Mouse (Mus musculus) forebrain, embryonic 16.5 days (tissue): Measurements from ENCODE around the gene Tspan5. TPM values are rescaled to one million over a fixed set of nuclear protein-coding genes. Genes with fewer than 3 reads are reported as not detected.

Source experiments
- ATAC-seq: fragments of 200-750 bp; cut with Nextera tagmentation; 2 replicates; pipeline ENCODE4 v1.8.0; 2017; ENCODE audit warnings: mild to moderate bottlenecking, moderate library complexity
- H3K27ac ChIP-seq: fragments of 300-500 bp; sonication (generic); 2 replicates; pipeline ENCODE4 v1.5.1; 2014; ENCODE audit warnings: low read length, control low read depth
- H3K27me3 ChIP-seq: fragments of 300-500 bp; sonication (generic); replicated peaks from 2 replicates; pipeline ENCODE4 v1.6.1; 2014; ENCODE audit warnings: low read length; ENCODE audit not compliant: control insufficient read depth, insufficient read depth
- H3K36me3 ChIP-seq: fragments of 300-500 bp; sonication (generic); 2 replicates; pipeline ENCODE4 v1.6.1; 2014; ENCODE audit not compliant: control insufficient read depth, insufficient read depth
- H3K4me1 ChIP-seq: fragments of 300-500 bp; sonication (generic); replicated peaks from 2 replicates; pipeline ENCODE4 v1.6.1; 2014; ENCODE audit warnings: low read length; ENCODE audit not compliant: control insufficient read depth, insufficient read depth
- H3K4me2 ChIP-seq: fragments of 300-500 bp; sonication (generic); 2 replicates; pipeline ENCODE4 v1.6.1; 2014; ENCODE audit warnings: mild to moderate bottlenecking, low read length, control low read depth
- H3K4me3 ChIP-seq: fragments of 300-500 bp; sonication (generic); replicated peaks from 2 replicates; pipeline ENCODE4 v1.5.1; 2014; ENCODE audit warnings: mild to moderate bottlenecking, low read length, control low read depth
- H3K9ac ChIP-seq: fragments of 300-500 bp; sonication (generic); replicated peaks from 2 replicates; pipeline ENCODE4 v1.6.1; 2014; ENCODE audit warnings: low read depth, low read length, control low read depth
- H3K9me3 ChIP-seq: fragments of 300-500 bp; sonication (generic); 2 replicates; pipeline ENCODE4 v1.6.1; 2016; ENCODE audit warnings: low read length; ENCODE audit not compliant: control insufficient read depth
- WGBS: fragments of 180-500 bp; shearing (Covaris S2); extraction: QIAGEN DNeasy Blood & Tissue Kit; methylation state at CpG from one replicate; pipeline ENCODE4 v1.1.7; 2014; 5-methylcytosine and 5-hydroxymethylcytosine counted together
- polyA plus RNA-seq: library from polyadenylated mRNA; unstranded; fragments of >200 nt; fragmentation: Nextera tagmentation; extraction: Ambion mirVana; gene quantifications from 2 replicates; pipeline ENCODE4 v1.2.1, GENCODE M21; 2015

Gene Tspan5
- polyA plus RNA-seq, 1 experiment from 2014 or later = 98.7 TPM

DNA sequence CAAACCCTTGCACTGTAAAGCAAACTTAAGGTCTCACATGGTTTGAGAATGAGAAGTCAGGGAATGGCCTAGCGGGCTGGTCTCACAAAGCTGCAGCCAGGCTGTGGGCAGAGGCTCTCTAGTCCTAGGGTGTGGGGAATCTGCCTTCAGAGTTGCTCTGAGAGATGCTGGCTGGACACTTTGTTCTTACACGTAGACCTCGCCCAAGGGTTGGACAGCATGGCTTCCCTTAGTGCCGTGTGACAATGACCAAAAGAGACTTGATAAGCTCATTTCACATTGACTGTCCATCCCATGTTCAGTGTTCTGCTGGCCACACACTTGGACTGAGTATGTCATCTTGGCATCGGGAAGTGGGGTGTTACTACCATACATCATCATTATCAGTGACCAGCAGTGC, 101.6 kb downstream of the Tspan5 start:
- no peak for ATAC-seq
- no peaks in the 10 kb centered on the region for H3K27me3 ChIP-seq
- no peak overlapping the region for H3K27ac ChIP-seq
- H3K4me3 ChIP-seq = no peak overlapping the region
- no peak overlapping the region for H3K4me2 ChIP-seq
- peaks cover 3% of the 10 kb centered on the region for H3K4me1 ChIP-seq
- no peaks in the 10 kb centered on the region for H3K36me3 ChIP-seq
- no peaks in the 10 kb centered on the region for H3K9me3 ChIP-seq
- WGBS = 98% methylated on average over 5 of the region's 5 CpGs
- H3K9ac ChIP-seq = no peak overlapping the region

DNA sequence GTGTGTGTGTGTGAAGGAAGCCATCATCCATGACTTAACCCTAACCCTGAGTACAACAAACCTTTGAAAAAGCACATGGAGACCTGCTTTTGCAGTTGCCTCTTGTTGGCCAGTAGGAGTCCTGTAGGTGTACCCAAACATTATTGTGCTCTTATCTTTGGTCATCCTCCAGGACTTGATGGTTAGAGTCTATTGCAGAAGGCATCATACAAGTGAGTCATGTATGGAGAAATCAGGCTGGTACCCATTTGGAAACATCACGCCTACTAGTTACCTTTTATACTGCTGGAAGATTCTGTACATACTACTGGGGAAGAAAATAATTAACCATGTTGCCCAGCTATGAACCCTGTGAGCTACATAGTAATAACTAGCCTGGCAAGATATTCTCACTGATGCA, 103.8 kb downstream of the Tspan5 start:
- H3K27ac ChIP-seq = no peak overlapping the region
- peaks cover 13% of the 10 kb centered on the region for H3K4me1 ChIP-seq
- no peak for ATAC-seq
- 100% methylated on average over 1 of the region's 1 CpGs for WGBS
- H3K4me3 ChIP-seq = no peak overlapping the region
- H3K9ac ChIP-seq = no peak overlapping the region
- H3K4me2 ChIP-seq = no peak overlapping the region
- no peaks in the 10 kb centered on the region for H3K27me3 ChIP-seq
- H3K9me3 ChIP-seq = no peaks in the 10 kb centered on the region
- H3K36me3 ChIP-seq = no peaks in the 10 kb centered on the region

- WGBS = 92% methylated on average over 3 of the region's 3 CpGs
- no peak overlapping the region for H3K4me3 ChIP-seq
- ATAC-seq = no peak
- no peaks in the 10 kb centered on the region for H3K9me3 ChIP-seq
- H3K36me3 ChIP-seq = no peaks in the 10 kb centered on the region
- H3K4me1 ChIP-seq = peaks cover 33% of the 10 kb centered on the region
- H3K9ac ChIP-seq = no peak overlapping the region
- no peaks in the 10 kb centered on the region for H3K27me3 ChIP-seq
- no peak overlapping the region for H3K27ac ChIP-seq
- no peak overlapping the region for H3K4me2 ChIP-seq
Observed at GRCm38 (mm10) chr3:138847809-138848208, 105.8 kb downstream of the Tspan5 start.

- H3K4me1 ChIP-seq = peaks cover 51% of the 10 kb centered on the region
- H3K4me2 ChIP-seq = no peak overlapping the region
- H3K9ac ChIP-seq = no peak overlapping the region
- H3K36me3 ChIP-seq = no peaks in the 10 kb centered on the region
- H3K27ac ChIP-seq = no peak overlapping the region
- peak; percentile 43; the same call in 1 of the 2 replicates for ATAC-seq
- H3K4me3 ChIP-seq = no peak overlapping the region
- WGBS = 27% methylated on average over 11 of the region's 11 CpGs
- no peaks in the 10 kb centered on the region for H3K9me3 ChIP-seq
- H3K27me3 ChIP-seq = no peaks in the 10 kb centered on the region
Observed at GRCm38 (mm10) chr3:138849755-138850301, 107.8 kb downstream of the Tspan5 start.

DNA sequence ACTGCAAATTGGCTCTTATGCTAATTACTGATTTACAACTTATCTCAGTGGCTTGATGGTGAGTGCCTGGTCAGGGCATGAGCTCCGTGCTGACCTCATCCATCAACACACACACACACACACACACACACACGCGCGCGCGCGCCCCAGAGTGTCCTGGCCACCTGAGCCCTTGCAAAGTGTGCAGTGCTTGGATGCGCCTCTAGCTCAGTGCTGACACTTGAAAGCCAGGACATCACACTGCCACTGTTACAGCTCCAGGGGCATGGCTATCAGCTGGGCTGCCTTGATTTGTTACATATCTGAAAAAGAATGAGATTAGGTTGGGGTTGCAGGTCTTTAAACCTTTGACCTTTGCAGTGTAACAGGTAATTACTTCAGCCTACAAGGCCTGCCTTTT, 109.9 kb downstream of the Tspan5 start:
- H3K36me3 ChIP-seq = no peaks in the 10 kb centered on the region
- no peak overlapping the region for H3K4me3 ChIP-seq
- H3K9me3 ChIP-seq = no peaks in the 10 kb centered on the region
- H3K4me1 ChIP-seq = peaks cover 69% of the 10 kb centered on the region
- no peak overlapping the region for H3K4me2 ChIP-seq
- H3K27ac ChIP-seq = no peak overlapping the region
- H3K9ac ChIP-seq = no peak overlapping the region
- no peak for ATAC-seq
- 57% methylated on average over 8 of the region's 8 CpGs for WGBS
- no peaks in the 10 kb centered on the region for H3K27me3 ChIP-seq

DNA sequence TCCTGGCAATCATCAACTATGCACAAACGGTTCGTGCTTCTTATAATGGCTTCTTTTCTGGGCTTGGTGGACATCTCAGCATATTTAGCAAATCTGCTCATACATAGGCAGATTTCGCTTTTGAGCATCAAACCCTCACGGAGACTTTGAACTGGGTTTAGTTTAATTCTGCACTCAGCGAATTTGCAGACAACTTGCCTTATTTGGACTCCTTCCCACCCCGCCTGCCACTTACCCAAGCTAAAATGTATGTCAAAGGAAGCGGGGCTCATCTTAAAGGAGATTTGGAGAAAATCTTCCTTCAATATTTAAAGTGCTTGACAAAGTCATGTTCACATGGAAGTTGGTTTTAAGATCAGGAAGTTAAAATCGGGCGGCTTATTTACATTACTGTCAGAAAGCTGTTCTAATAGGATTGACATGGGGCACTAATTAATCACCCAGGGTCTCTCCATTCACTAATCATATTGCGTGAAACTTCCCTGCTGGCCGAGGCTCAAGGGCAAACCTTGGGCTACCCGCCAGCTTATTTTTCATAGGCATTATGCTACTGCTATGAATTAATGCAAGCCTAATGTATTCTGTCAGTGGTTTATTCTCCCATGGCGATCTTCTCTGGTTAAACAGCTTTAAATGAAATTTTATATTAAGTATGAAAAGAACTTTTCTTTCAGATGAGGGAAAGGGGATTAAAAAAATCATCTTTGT, 111.1 kb downstream of the Tspan5 start:
- no peak for ATAC-seq
- Histone ChIP-seq H3K9me3 (no peaks in the 10 kb centered on the region), H3K4me1 (peaks cover 82% of the 10 kb centered on the region), H3K4me2 (peak overlapping the region; percentile 10; the same call in 1 of the 2 replicates), H3K9ac (no peak overlapping the region), H3K4me3 (no peak overlapping the region), H3K27me3 (no peaks in the 10 kb centered on the region), H3K27ac (no peak overlapping the region; the same call in 1 of the 2 replicates), H3K36me3 (no peaks in the 10 kb centered on the region)
- WGBS = 16% methylated on average over 13 of the region's 13 CpGs

GRCm38 (mm10) chr3:138853996-138854836, 112.2 kb downstream of the Tspan5 start:
- Histone ChIP-seq H3K27me3 (no peaks in the 10 kb centered on the region), H3K4me1 (peaks cover 93% of the 10 kb centered on the region), H3K9me3 (no peaks in the 10 kb centered on the region), H3K9ac (no peak overlapping the region), H3K27ac (peak overlapping the region; percentile 38), H3K4me3 (no peak overlapping the region), H3K4me2 (peak overlapping the region; percentile 26), H3K36me3 (no peaks in the 10 kb centered on the region)
- peak; percentile 55 for ATAC-seq
- 12% methylated on average over 16 of the region's 16 CpGs for WGBS

DNA sequence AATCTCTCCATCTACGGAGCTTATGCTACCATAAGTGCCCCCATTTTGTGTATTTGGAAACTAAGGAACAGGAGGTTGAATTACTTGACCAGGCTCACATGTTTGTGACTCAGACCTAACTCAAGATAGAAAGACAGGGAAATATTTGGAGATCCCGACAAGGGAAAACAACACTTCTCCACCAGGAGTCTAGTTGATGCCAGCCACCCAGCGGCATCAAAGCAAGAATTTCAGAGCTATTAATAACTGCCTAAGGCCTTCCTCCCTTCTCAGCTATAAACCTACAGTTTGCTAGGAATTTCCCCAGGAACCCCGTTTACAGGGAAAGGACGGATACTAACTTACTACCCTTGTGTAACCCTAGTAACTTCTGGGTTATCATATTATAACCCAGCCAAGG, 113.4 kb downstream of the Tspan5 start:
- 70% methylated on average over 5 of the region's 5 CpGs for WGBS
- H3K4me3 ChIP-seq = no peak overlapping the region
- no peak overlapping the region for H3K4me2 ChIP-seq
- no peaks in the 10 kb centered on the region for H3K36me3 ChIP-seq
- H3K27ac ChIP-seq = no peak overlapping the region
- ATAC-seq = no peak
- H3K27me3 ChIP-seq = no peaks in the 10 kb centered on the region
- peaks cover 94% of the 10 kb centered on the region for H3K4me1 ChIP-seq
- H3K9ac ChIP-seq = no peak overlapping the region
- no peaks in the 10 kb centered on the region for H3K9me3 ChIP-seq

DNA sequence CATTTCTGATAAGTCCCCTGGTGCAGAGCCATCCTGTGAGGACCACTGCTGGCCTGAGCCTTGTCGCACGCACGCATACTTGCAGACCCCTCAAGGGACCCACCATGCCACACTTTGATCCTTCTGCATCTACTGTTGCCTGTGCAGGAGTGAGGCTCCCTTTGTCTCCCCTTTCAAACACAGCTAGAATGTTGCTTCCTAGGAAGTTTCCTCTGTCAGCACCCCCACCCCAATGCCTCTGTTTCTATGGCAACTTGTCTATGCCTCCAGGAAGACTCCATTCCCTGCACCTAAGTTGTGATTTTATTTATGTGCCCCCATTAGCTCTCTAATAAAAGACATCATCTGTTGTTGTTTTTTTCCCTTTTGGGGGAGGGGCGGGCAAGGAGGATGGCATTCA, 115.0 kb downstream of the Tspan5 start:
- WGBS = 43% methylated on average over 4 of the region's 4 CpGs
- no peak overlapping the region for H3K27ac ChIP-seq
- H3K27me3 ChIP-seq = no peaks in the 10 kb centered on the region
- no peak overlapping the region for H3K4me2 ChIP-seq
- H3K4me3 ChIP-seq = no peak overlapping the region
- no peaks in the 10 kb centered on the region for H3K36me3 ChIP-seq
- peaks cover 94% of the 10 kb centered on the region for H3K4me1 ChIP-seq
- ATAC-seq = peak; percentile 35; the same call in 1 of the 2 replicates
- H3K9me3 ChIP-seq = no peaks in the 10 kb centered on the region
- H3K9ac ChIP-seq = no peak overlapping the region
